Mouse (Mus musculus) heart, embryonic 13.5 days (tissue): Measurements from ENCODE around the gene Add3. TPM values are rescaled to one million over a fixed set of nuclear protein-coding genes. Genes with fewer than 3 reads are reported as not detected.

Experiments
- ATAC-seq: fragments of 200-750 bp; cut with Nextera tagmentation; 2 replicates; pipeline ENCODE4 v1.8.0; 2017; ENCODE audit warnings: moderate TSS enrichment; ENCODE audit not compliant: insufficient number of reproducible peaks, low FRiP score, low TSS enrichment; ENCODE audit errors: extremely low read depth
- H3K27ac ChIP-seq: fragments of 300-500 bp; sonication (generic); replicated peaks from 2 replicates; pipeline ENCODE4 v1.5.1; 2015; ENCODE audit warnings: moderate library complexity, mild to moderate bottlenecking, inconsistent platforms
- H3K27me3 ChIP-seq: fragments of 300-500 bp; sonication (generic); replicated peaks from 2 replicates; pipeline ENCODE4 v1.6.1; 2015; ENCODE audit warnings: mild to moderate bottlenecking, inconsistent platforms
- H3K36me3 ChIP-seq: fragments of 300-500 bp; sonication (generic); 2 replicates; pipeline ENCODE4 v1.6.1; 2015; ENCODE audit warnings: mild to moderate bottlenecking, inconsistent platforms
- H3K4me1 ChIP-seq: fragments of 300-500 bp; sonication (generic); 2 replicates; pipeline ENCODE4 v1.6.1; 2015; ENCODE audit warnings: inconsistent platforms
- H3K4me2 ChIP-seq: fragments of 300-500 bp; sonication (generic); 2 replicates; pipeline ENCODE4 v1.6.1; 2015; ENCODE audit warnings: inconsistent platforms, mild to moderate bottlenecking, moderate library complexity
- H3K4me3 ChIP-seq: fragments of 300-500 bp; sonication (generic); 2 replicates; pipeline ENCODE4 v1.5.1; 2015; ENCODE audit warnings: moderate library complexity, mild to moderate bottlenecking, inconsistent platforms
- H3K9ac ChIP-seq: fragments of 300-500 bp; sonication (generic); 2 replicates; pipeline ENCODE4 v1.6.1; 2015; ENCODE audit warnings: inconsistent platforms, mild to moderate bottlenecking, moderate library complexity
- H3K9me3 ChIP-seq: fragments of 300-500 bp; sonication (generic); 2 replicates; pipeline ENCODE4 v1.6.1; 2016; ENCODE audit warnings: inconsistent platforms
- WGBS: fragments of 180-500 bp; shearing (Covaris S2); methylation state at CpG from one replicate; pipeline ENCODE4 v1.1.7; 2015; ENCODE audit warnings: mixed read lengths; 5-methylcytosine and 5-hydroxymethylcytosine counted together
- polyA plus RNA-seq: library from polyadenylated mRNA; unstranded; fragments of >200 nt; fragmentation: Nextera tagmentation; extraction: Ambion mirVana; gene quantifications from 2 replicates; pipeline ENCODE4 v1.2.1, GENCODE M21; 2015

Add3 gene
- polyA plus RNA-seq, 1 experiment from 2014 or later = 121 TPM

- Histone ChIP-seq H3K4me2 (no peak overlapping the region), H3K27ac (no peak overlapping the region), H3K4me3 (no peak overlapping the region), H3K9me3 (no peaks in the 10 kb centered on the region), H3K9ac (no peak overlapping the region), H3K27me3 (no peaks in the 10 kb centered on the region), H3K4me1 (peaks cover 24% of the 10 kb centered on the region), H3K36me3 (no peaks in the 10 kb centered on the region)
- 84% methylated on average over 10 of the region's 10 CpGs for WGBS
- ATAC-seq = no peak
Observed at GRCm38 (mm10) chr19:53282571-53282970, 142.3 kb downstream of the Add3 start.

- Histone ChIP-seq H3K4me1 (peaks cover 22% of the 10 kb centered on the region), H3K9me3 (no peaks in the 10 kb centered on the region), H3K36me3 (no peaks in the 10 kb centered on the region), H3K4me3 (no peak overlapping the region), H3K9ac (no peak overlapping the region; the same call in 1 of the 2 replicates), H3K27ac (peak overlapping the region; percentile 67; the same call in 1 of the 2 replicates), H3K4me2 (no peak overlapping the region), H3K27me3 (no peaks in the 10 kb centered on the region)
- ATAC-seq = no peak
- WGBS = 81% methylated on average over 7 of the region's 7 CpGs
Observed at GRCm38 (mm10) chr19:53283742-53284141, 143.5 kb downstream of the Add3 start.

- Histone ChIP-seq H3K36me3 (no peaks in the 10 kb centered on the region), H3K4me3 (no peak overlapping the region; the same call in 1 of the 2 replicates), H3K27me3 (no peaks in the 10 kb centered on the region), H3K9ac (peak overlapping the region; percentile 59), H3K4me2 (peak overlapping the region; percentile 53), H3K4me1 (peaks cover 18% of the 10 kb centered on the region), H3K9me3 (no peaks in the 10 kb centered on the region), H3K27ac (peak overlapping the region; percentile 67)
- no peak for ATAC-seq
- WGBS = 34% methylated on average over 20 of the region's 20 CpGs
Observed at GRCm38 (mm10) chr19:53284268-53285208, 144.3 kb downstream of the Add3 start.

- ATAC-seq = no peak
- no peak overlapping the region for H3K4me2 ChIP-seq
- H3K27ac ChIP-seq = 0 out of 2 replicates have a peak overlapping the region, but pooled peaks have one; percentile 12
- no peaks in the 10 kb centered on the region for H3K9me3 ChIP-seq
- no peak overlapping the region for H3K9ac ChIP-seq
- H3K4me3 ChIP-seq = no peak overlapping the region
- no peaks in the 10 kb centered on the region for H3K36me3 ChIP-seq
- H3K4me1 ChIP-seq = peaks cover 13% of the 10 kb centered on the region
- WGBS = 66% methylated on average over 23 of the region's 23 CpGs
- no peaks in the 10 kb centered on the region for H3K27me3 ChIP-seq
Observed at GRCm38 (mm10) chr19:53296331-53297254, 156.3 kb downstream of the Add3 start.

Other genes with a start within 250 kb of the Add3 start
- 142 and 151 TPM in 2 replicates for gene Xpnpep1, start 100.2 kb upstream of the Add3 start, polyA plus RNA-seq
- gene Mxi1, start 170.1 kb downstream of the Add3 start, polyA plus RNA-seq = 31.8 and 34.5 TPM in 2 replicates
- gene Gm10197, start 231.3 kb downstream of the Add3 start, polyA plus RNA-seq = not detected in 2 replicates